Mouse (Mus musculus) CH12.LX (cell line): ENCODE measurements at regions not wholly inside any gene's neighbourhood (a gene's known extent, or its start where the extent isn't known, plus 50 kb on each side); places are given as distances from the start of the nearest gene placed in this dataset.

Experiments
- DNase-seq: peaks from one replicate; pipeline ENCODE4 v3.0.0-alpha.2; 2013; ENCODE audit errors: extremely low read depth
- H3K27ac ChIP-seq: 2 replicates; pipeline ENCODE4 v1.5.1; 2012; ENCODE audit warnings: low read depth, mild to moderate bottlenecking, control low read depth, moderate library complexity; ENCODE audit not compliant: insufficient read depth
- H3K27me3 ChIP-seq: replicated peaks from 2 replicates; pipeline ENCODE3; 2012; ENCODE audit warnings: inconsistent platforms
- H3K36me3 ChIP-seq, 2 experiments: replicated peaks in 1 of 2; 2 replicates each; pipeline versions ENCODE3 to v1.6.1; 2012; ENCODE audit warnings: inconsistent platforms in 1 of 2, low read length in 1 of 2, mild to moderate bottlenecking in 1 of 2, mixed read lengths in 1 of 2, moderate library complexity in 1 of 2; ENCODE audit not compliant: control insufficient read depth in 1 of 2, insufficient read depth in 1 of 2
- H3K4me1 ChIP-seq, 2 experiments: 2 replicates each; pipeline ENCODE4 v1.6.1; 2012; ENCODE audit warnings: inconsistent platforms in 1 of 2, moderate library complexity in 1 of 2; ENCODE audit not compliant: insufficient read depth in 2 of 2, control insufficient read depth in 1 of 2
- H3K4me2 ChIP-seq: 2 replicates; pipeline ENCODE4 v1.6.1; 2012; ENCODE audit warnings: low read depth, mild to moderate bottlenecking, control low read depth; ENCODE audit not compliant: poor library complexity, insufficient read depth, severe bottlenecking
- H3K4me3 ChIP-seq, 3 experiments: fragments of 150-350 bp in 1 of 3; sonication (generic) in 1 of 3; replicated peaks in 1 of 3; 2 replicates each; pipeline versions ENCODE3 to v1.5.1; 2011 to 2012; ENCODE audit warnings: low read depth in 2 of 3, low read length in 2 of 3, mild to moderate bottlenecking in 2 of 3, moderate library complexity in 2 of 3, control low read depth in 1 of 3, improper control_type of control experiment in 1 of 3, inconsistent platforms in 1 of 3, mixed read lengths in 1 of 3; ENCODE audit not compliant: poor library complexity in 1 of 3
- H3K79me2 ChIP-seq: replicated peaks from 2 replicates; pipeline ENCODE4 v1.6.1; 2012; ENCODE audit warnings: mild to moderate bottlenecking, moderate library complexity; ENCODE audit not compliant: control insufficient read depth, poor library complexity, insufficient read depth, severe bottlenecking; ENCODE audit errors: extremely low read depth
- H3K9ac ChIP-seq: 2 replicates; pipeline ENCODE4 v1.6.1; 2012; ENCODE audit warnings: low read depth, mild to moderate bottlenecking, control low read depth, moderate library complexity; ENCODE audit not compliant: insufficient read depth
- H3K9me3 ChIP-seq: replicated peaks from 2 replicates; pipeline ENCODE3; 2012; ENCODE audit warnings: low read length, inconsistent platforms, mixed read lengths
- BHLHE40 ChIP-seq: IDR thresholded peaks from 2 replicates; pipeline ENCODE4 v1.6.1; 2011; ENCODE audit warnings: mild to moderate bottlenecking, low read depth, low read length, improper control_type of control experiment
- CHD1 ChIP-seq: IDR thresholded peaks from 2 replicates; pipeline ENCODE4 v1.6.1; 2012; ENCODE audit warnings: low read depth, low read length, improper control_type of control experiment, inconsistent platforms
- CHD2 ChIP-seq: IDR thresholded peaks from 2 replicates; pipeline ENCODE4 v1.6.1; 2011; ENCODE audit warnings: low read length, improper control_type of control experiment
- CTCF ChIP-seq, 2 experiments: IDR thresholded peaks in 1 of 2; conservative IDR thresholded peaks in 1 of 2; 2 replicates each; pipeline ENCODE4 v1.5.1; 2011 to 2012; ENCODE audit warnings: low read depth in 2 of 2, low read length in 2 of 2, improper control_type of control experiment in 1 of 2, inconsistent platforms in 1 of 2, mild to moderate bottlenecking in 1 of 2, moderate library complexity in 1 of 2
- E2F4 ChIP-seq: IDR thresholded peaks from 2 replicates; pipeline ENCODE4 v1.6.1; 2011; ENCODE audit warnings: low read depth, low read length, improper control_type of control experiment; ENCODE audit not compliant: insufficient replicate concordance
- ELF1 ChIP-seq: IDR thresholded peaks from 2 replicates; pipeline ENCODE4 v1.6.1; 2014; ENCODE audit warnings: low read depth, mild to moderate bottlenecking, inconsistent platforms, low read length, improper control_type of control experiment
- EP300 ChIP-seq: IDR thresholded peaks from 2 replicates; pipeline ENCODE4 v1.6.1; 2011; ENCODE audit warnings: low read length, improper control_type of control experiment
- ETS1 ChIP-seq: conservative IDR thresholded peaks from 2 replicates; pipeline ENCODE4 v1.6.1; 2012; ENCODE audit warnings: low read depth, mild to moderate bottlenecking, inconsistent platforms, low read length, improper control_type of control experiment, moderate library complexity
- GABPA ChIP-seq: IDR thresholded peaks from 2 replicates; pipeline ENCODE4 v1.6.1; 2012; ENCODE audit warnings: low read depth, low read length, improper control_type of control experiment, inconsistent platforms; ENCODE audit not compliant: insufficient replicate concordance
- JUN ChIP-seq: IDR thresholded peaks from 2 replicates; pipeline ENCODE4 v1.6.1; 2011; ENCODE audit warnings: low read depth, mild to moderate bottlenecking, low read length, improper control_type of control experiment, moderate library complexity; ENCODE audit not compliant: insufficient read depth
- JUND ChIP-seq: conservative IDR thresholded peaks from 2 replicates; pipeline ENCODE4 v1.6.1; 2011; ENCODE audit warnings: low read depth, low read length, improper control_type of control experiment
- KAT2A ChIP-seq: IDR thresholded peaks from 2 replicates; pipeline ENCODE4 v1.6.1; 2012; ENCODE audit warnings: low read length, improper control_type of control experiment, inconsistent platforms; ENCODE audit not compliant: insufficient replicate concordance
- MAFK ChIP-seq: IDR thresholded peaks from 2 replicates; pipeline ENCODE4 v1.6.1; 2011; ENCODE audit warnings: low read length, improper control_type of control experiment; ENCODE audit not compliant: insufficient replicate concordance
- MAX ChIP-seq: IDR thresholded peaks from 2 replicates; pipeline ENCODE4 v1.6.1; 2011; ENCODE audit warnings: low read length, improper control_type of control experiment
- MAZ ChIP-seq: IDR thresholded peaks from 2 replicates; pipeline ENCODE4 v1.6.1; 2012; ENCODE audit warnings: low read depth, mild to moderate bottlenecking, inconsistent platforms, low read length, improper control_type of control experiment, moderate library complexity
- MEF2A ChIP-seq: IDR thresholded peaks from 2 replicates; pipeline ENCODE4 v1.6.1; 2014; ENCODE audit warnings: low read depth, mild to moderate bottlenecking, inconsistent platforms, low read length, improper control_type of control experiment, borderline replicate concordance
- MXI1 ChIP-seq: IDR thresholded peaks from 2 replicates; pipeline ENCODE4 v1.6.1; 2011; ENCODE audit warnings: mild to moderate bottlenecking, low read depth, low read length, improper control_type of control experiment
- MYC ChIP-seq: IDR thresholded peaks from 2 replicates; pipeline ENCODE4 v1.6.1; 2011; ENCODE audit warnings: low read depth, mild to moderate bottlenecking, improper control_type of control experiment, low read length
- NRF1 ChIP-seq: IDR thresholded peaks from 2 replicates; pipeline ENCODE4 v1.6.1; 2014; ENCODE audit warnings: low read depth, mild to moderate bottlenecking, inconsistent platforms, low read length, improper control_type of control experiment, moderate library complexity
- PAX5 ChIP-seq: IDR thresholded peaks from 2 replicates; pipeline ENCODE4 v1.6.1; 2012; ENCODE audit warnings: low read length, inconsistent platforms, mixed read lengths
- POLR2A ChIP-seq: IDR thresholded peaks from 2 replicates; pipeline ENCODE4 v1.6.1; 2011; ENCODE audit warnings: low read depth, mild to moderate bottlenecking, improper control_type of control experiment, low read length
- RAD21 ChIP-seq: IDR thresholded peaks from 2 replicates; pipeline ENCODE4 v1.6.1; 2011; ENCODE audit warnings: low read depth, mild to moderate bottlenecking, low read length, improper control_type of control experiment, moderate library complexity
- RCOR1 ChIP-seq: conservative IDR thresholded peaks from 2 replicates; pipeline ENCODE4 v1.6.1; 2012; ENCODE audit warnings: low read depth, mild to moderate bottlenecking, inconsistent platforms, low read length, improper control_type of control experiment
- SIN3A ChIP-seq: IDR thresholded peaks from 2 replicates; pipeline ENCODE4 v1.6.1; 2012; ENCODE audit warnings: low read length, improper control_type of control experiment, inconsistent platforms
- SMC3 ChIP-seq: IDR thresholded peaks from 2 replicates; pipeline ENCODE4 v1.6.1; 2011; ENCODE audit warnings: low read depth, low read length, improper control_type of control experiment
- TBP ChIP-seq: conservative IDR thresholded peaks from 2 replicates; pipeline ENCODE4 v1.6.1; 2011; ENCODE audit warnings: low read depth, low read length, improper control_type of control experiment
- TCF12 ChIP-seq: IDR thresholded peaks from 2 replicates; pipeline ENCODE4 v1.6.1; 2014; ENCODE audit warnings: low read depth, mild to moderate bottlenecking, inconsistent platforms, low read length, improper control_type of control experiment
- USF1 ChIP-seq: IDR thresholded peaks from 2 replicates; pipeline ENCODE4 v1.6.1; 2014; ENCODE audit warnings: low read depth, mild to moderate bottlenecking, inconsistent platforms, low read length, improper control_type of control experiment
- USF2 ChIP-seq: conservative IDR thresholded peaks from 2 replicates; pipeline ENCODE4 v1.6.1; 2011; ENCODE audit warnings: low read depth, low read length, improper control_type of control experiment
- ZC3H11A ChIP-seq: IDR thresholded peaks from 2 replicates; pipeline ENCODE4 v1.6.1; 2012; ENCODE audit warnings: low read depth, mild to moderate bottlenecking, inconsistent platforms, low read length, improper control_type of control experiment
- ZKSCAN1 ChIP-seq: IDR thresholded peaks from 2 replicates; pipeline ENCODE4 v1.6.1; 2012; ENCODE audit warnings: low read depth, inconsistent platforms, low read length, improper control_type of control experiment, borderline replicate concordance
- ZMIZ1 ChIP-seq: IDR thresholded peaks from 2 replicates; pipeline ENCODE4 v1.6.1; 2012; ENCODE audit warnings: low read depth, mild to moderate bottlenecking, inconsistent platforms, low read length, improper control_type of control experiment
- ZNF384 ChIP-seq: IDR thresholded peaks from 2 replicates; pipeline ENCODE4 v1.6.1; 2012; ENCODE audit warnings: low read depth, low read length, improper control_type of control experiment, inconsistent platforms
- dilution Hi-C: fragments of 300-500 bp; cut with MboI; formaldehyde crosslinking; loops from 2 replicates; pipeline ENCODE4 v1.14.3; 2020; ENCODE audit warnings: low sequenced_read_pairs; ENCODE audit not compliant: extremely low pct_unique_long_range_greater_than_20kb, extremely low pct_ligation_motif_present
- in situ Hi-C: fragments of 300-500 bp; cut with MboI; formaldehyde crosslinking; loops from 3 replicates; pipeline ENCODE4 v1.14.3; 2019; ENCODE audit warnings: low sequenced_read_pairs, low pct_ligation_motif_present, low pct_unique_long_range_greater_than_20kb, mixed read lengths

DNA sequence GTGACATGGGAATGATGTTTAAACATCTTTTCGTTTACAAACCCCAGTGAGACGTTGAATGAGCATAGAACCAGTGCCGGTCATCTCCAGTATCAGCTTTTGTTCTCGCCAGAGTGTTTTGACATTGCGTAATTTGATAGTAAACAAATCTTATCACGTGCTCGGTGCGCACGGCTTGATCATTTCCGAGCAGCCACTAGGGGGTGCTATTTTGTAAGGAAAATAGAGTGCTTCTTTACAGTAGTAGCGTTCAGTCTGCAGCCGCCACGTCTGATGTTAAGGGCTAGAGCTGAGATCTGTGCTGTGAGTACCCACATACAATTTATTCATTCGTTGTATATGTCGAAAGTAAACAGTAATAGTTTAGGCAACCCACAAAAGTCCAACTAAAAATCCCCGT lies 137.2 kb upstream of the Wdfy3 start:
- no peak overlapping the region for H3K9ac ChIP-seq
- no peak overlapping the region for H3K27ac ChIP-seq
- no peaks in the 10 kb centered on the region for H3K27me3 ChIP-seq
- TF ChIP-seq MAZ (no peak), USF1 (peak; percentile 69), MXI1 (no peak), MAFK (no peak), SIN3A (no peak), POLR2A (no peak), RCOR1 (no peak), SMC3 (peak; percentile 57), CHD1 (no peak), ELF1 (no peak), BHLHE40 (peak; percentile 95), MAX (peak; percentile 56; the same call in 1 of the 2 replicates), TCF12 (no peak), MYC (0 out of 2 replicates have a peak, but pooled peaks have one; percentile 30), NRF1 (no peak), CTCF (conservative IDR thresholded peaks at IDR 0.05 in 1 of 2, IDR thresholded peaks at IDR 0.05 in 1 of 2; ENCODE audit: low read depth in 2 of 2, low read length in 2 of 2) (peak; percentile 68 to 72), GABPA (no peak), TBP (no peak), ZMIZ1 (no peak), CHD2 (no peak), JUN (no peak), MEF2A (no peak), ETS1 (no peak), USF2 (peak; percentile 50; the same call in 1 of the 2 replicates), ZKSCAN1 (no peak), KAT2A (no peak), ZNF384 (no peak), PAX5 (no peak), RAD21 (peak; percentile 76), E2F4 (no peak), EP300 (no peak), ZC3H11A (no peak), JUND (no peak)
- no peak overlapping the region for H3K4me3 ChIP-seq
- dilution Hi-C loops (no loop called here), in situ Hi-C loops (loop anchor here (25.0 kb wide), 1 partner anchor 480 kb away; no protein-coding TSS in a partner anchor)
- H3K36me3 ChIP-seq: no peaks in the 10 kb centered on the region
- peak overlapping the region; percentile 65; the same call in 1 of the 2 replicates for H3K4me2 ChIP-seq
- peak; percentile 64 for DNase-seq
- no peaks in the 10 kb centered on the region for H3K79me2 ChIP-seq
- H3K9me3 ChIP-seq: no peaks in the 10 kb centered on the region
- H3K4me1 ChIP-seq: peaks cover 0 to 4% of the 10 kb centered on the region in 2 experiments; a peak in 3 of 4 replicates
